Mouse (Mus musculus): ENCODE data around the gene BC028528. TPM values are rescaled to one million over a fixed set of nuclear protein-coding genes. Genes with fewer than 3 reads are reported as not detected.
A peak's percentile ranks its signal among the peaks of the same experiment; 100 is the strongest.

The BC028528 gene
- total RNA-seq, 1 experiment: 6.4 TPM

DNA sequence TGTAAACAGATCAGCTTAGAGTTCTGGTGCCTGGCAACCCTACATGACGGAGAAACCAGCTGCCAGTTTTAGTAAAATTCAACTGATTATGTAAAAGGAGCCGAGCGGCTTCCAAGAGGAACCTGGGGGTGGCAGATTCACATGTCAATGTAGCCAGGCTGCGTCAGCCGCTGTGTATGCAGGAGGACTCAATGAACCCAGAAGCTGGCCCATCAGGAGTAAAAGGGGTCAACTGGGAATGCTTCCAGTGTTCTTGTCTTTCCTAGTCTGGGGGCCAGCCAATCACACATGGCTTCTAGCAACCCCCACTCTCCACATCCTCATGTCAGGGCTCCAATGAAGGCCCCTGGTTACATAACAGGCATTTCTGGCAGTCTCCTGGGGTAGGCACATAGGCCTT lies 26.8 kb downstream of the BC028528 start:
- H3K36me3 ChIP-seq (ENCODE audit: control insufficient read depth, insufficient read depth, low read length, poor library complexity, severe bottlenecking): peaks cover 10% of the 10 kb centered on the region; the same call in 1 of the 2 replicates
- in situ Hi-C loops (cut with MboI; ENCODE audit: low sequenced_read_pairs in 2 of 2, unreplicated experiment in 2 of 2): no loop called here
- H3K4me3 ChIP-seq (ENCODE audit: insufficient read depth in 1 of 2, low read depth in 1 of 2, low read length in 2 of 2, poor library complexity in 1 of 2, severe bottlenecking in 1 of 2): peak overlapping the region; percentile 34 to 50; a peak in 3 of 4 replicates
- H3K27ac ChIP-seq (ENCODE audit: insufficient read depth, low read depth, low read length, poor library complexity, severe bottlenecking): no peak overlapping the region
- H3K9me3 ChIP-seq (ENCODE audit: control insufficient read depth, insufficient read depth, low read depth, low read length): no peaks in the 10 kb centered on the region
- DNase-seq (ENCODE audit: low read depth, low spot score): no peak
- peak overlapping the region; percentile 68; the same call in 1 of the 2 replicates for H3K9ac ChIP-seq (ENCODE audit: insufficient read depth, low read depth, low read length, poor library complexity, severe bottlenecking)
- TF ChIP-seq ZC3H11A (IDR thresholded peaks at IDR 0.05; ENCODE audit: borderline replicate concordance, low read depth, low read length): no peak
- TF ChIP-seq HCFC1 (IDR thresholded peaks at IDR 0.05; ENCODE audit: borderline replicate concordance, insufficient read depth, low read length): no peak
- no peak for TF ChIP-seq ZNF384 (IDR thresholded peaks at IDR 0.05; ENCODE audit: low read depth, low read length)
- TF ChIP-seq CHD2 (IDR thresholded peaks at IDR 0.05; ENCODE audit: low read depth, low read length): no peak
- TF ChIP-seq MAFK (IDR thresholded peaks at IDR 0.05; ENCODE audit: insufficient read depth, low read depth, low read length): no peak
- peaks cover 2 to 17% of the 10 kb centered on the region in 2 experiments; a peak in 2 of 4 replicates for H3K4me1 ChIP-seq (ENCODE audit: control insufficient read depth in 2 of 2, insufficient read depth in 2 of 2, low read length in 2 of 2, poor library complexity in 1 of 2)

DNA sequence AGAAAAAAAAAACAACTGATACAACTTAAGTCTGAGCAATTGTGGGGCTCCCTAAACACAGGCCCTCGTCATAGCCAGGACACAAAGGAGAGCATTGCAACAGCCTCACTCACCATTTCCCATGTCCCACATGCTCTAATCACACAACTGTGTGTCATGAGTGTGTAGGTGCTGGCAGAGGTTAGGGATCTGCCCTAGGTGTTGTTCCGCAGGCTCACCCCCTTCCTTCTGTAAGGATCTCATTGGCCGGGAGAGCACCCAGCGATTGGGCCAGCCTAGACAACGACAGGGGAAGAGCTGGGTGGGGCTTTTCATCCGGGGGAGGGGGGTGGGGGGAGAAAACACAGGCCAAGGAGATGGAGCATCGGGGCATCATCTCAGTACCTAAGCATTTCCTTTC lies 28.2 kb downstream of the BC028528 start:
- H3K4me1 ChIP-seq (ENCODE audit: control insufficient read depth in 2 of 2, insufficient read depth in 2 of 2, low read length in 2 of 2, poor library complexity in 1 of 2): peaks cover 2 to 17% of the 10 kb centered on the region in 2 experiments; a peak in 2 of 4 replicates
- H3K27ac ChIP-seq (ENCODE audit: insufficient read depth, low read depth, low read length, poor library complexity, severe bottlenecking): no peak overlapping the region
- peaks cover 4% of the 10 kb centered on the region; the same call in 1 of the 2 replicates for H3K36me3 ChIP-seq (ENCODE audit: control insufficient read depth, insufficient read depth, low read length, poor library complexity, severe bottlenecking)
- in situ Hi-C loops (cut with MboI; ENCODE audit: low sequenced_read_pairs in 2 of 2, unreplicated experiment in 2 of 2): no loop called here
- TF ChIP-seq ZC3H11A (IDR thresholded peaks at IDR 0.05; ENCODE audit: borderline replicate concordance, low read depth, low read length) (no peak), ZNF384 (IDR thresholded peaks at IDR 0.05; ENCODE audit: low read depth, low read length) (no peak), MAFK (IDR thresholded peaks at IDR 0.05; ENCODE audit: insufficient read depth, low read depth, low read length) (no peak), HCFC1 (IDR thresholded peaks at IDR 0.05; ENCODE audit: borderline replicate concordance, insufficient read depth, low read length) (no peak), CHD2 (IDR thresholded peaks at IDR 0.05; ENCODE audit: low read depth, low read length) (no peak)
- DNase-seq (ENCODE audit: low read depth, low spot score): no peak
- H3K4me3 ChIP-seq (ENCODE audit: insufficient read depth in 1 of 2, low read depth in 1 of 2, low read length in 2 of 2, poor library complexity in 1 of 2, severe bottlenecking in 1 of 2): peak overlapping the region in 1 of 2 experiments; percentile 28; a peak in 1 of 4 replicates
- H3K9ac ChIP-seq (ENCODE audit: insufficient read depth, low read depth, low read length, poor library complexity, severe bottlenecking): peak overlapping the region; percentile 30; the same call in 1 of the 2 replicates
- H3K9me3 ChIP-seq (ENCODE audit: control insufficient read depth, insufficient read depth, low read depth, low read length): no peaks in the 10 kb centered on the region

DNA sequence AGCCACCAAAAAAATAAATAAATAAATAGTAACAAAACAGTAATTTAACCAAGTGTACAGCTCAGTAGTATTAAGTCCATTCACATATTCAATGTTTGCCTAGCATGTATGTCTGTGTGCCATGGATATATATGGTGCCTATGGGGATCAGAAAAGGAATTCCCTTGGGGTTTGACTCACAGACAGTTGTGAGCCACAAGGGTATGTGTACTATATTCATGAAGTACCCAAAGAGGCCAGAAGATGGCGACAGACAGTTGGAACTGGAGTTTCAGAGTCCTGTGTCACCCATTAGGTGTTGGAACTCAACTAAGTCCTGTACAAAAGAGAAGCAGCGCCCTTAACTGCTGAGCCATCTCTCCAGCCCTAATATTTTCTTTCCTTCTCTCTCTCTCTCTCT lies 30.0 kb downstream of the BC028528 start:
- H3K27ac ChIP-seq (ENCODE audit: insufficient read depth, low read depth, low read length, poor library complexity, severe bottlenecking): no peak overlapping the region
- H3K4me1 ChIP-seq (ENCODE audit: control insufficient read depth in 2 of 2, insufficient read depth in 2 of 2, low read length in 2 of 2, poor library complexity in 1 of 2): peaks cover 2 to 17% of the 10 kb centered on the region in 2 experiments; a peak in 2 of 4 replicates
- no peak overlapping the region for H3K9ac ChIP-seq (ENCODE audit: insufficient read depth, low read depth, low read length, poor library complexity, severe bottlenecking)
- peak; percentile 92 for DNase-seq (ENCODE audit: low read depth, low spot score)
- no peaks in the 10 kb centered on the region for H3K36me3 ChIP-seq (ENCODE audit: control insufficient read depth, insufficient read depth, low read length, poor library complexity, severe bottlenecking)
- no peaks in the 10 kb centered on the region for H3K9me3 ChIP-seq (ENCODE audit: control insufficient read depth, insufficient read depth, low read depth, low read length)
- TF ChIP-seq CHD2 (IDR thresholded peaks at IDR 0.05; ENCODE audit: low read depth, low read length): no peak
- no peak for TF ChIP-seq HCFC1 (IDR thresholded peaks at IDR 0.05; ENCODE audit: borderline replicate concordance, insufficient read depth, low read length)
- TF ChIP-seq ZC3H11A (IDR thresholded peaks at IDR 0.05; ENCODE audit: borderline replicate concordance, low read depth, low read length): no peak
- TF ChIP-seq ZNF384 (IDR thresholded peaks at IDR 0.05; ENCODE audit: low read depth, low read length): no peak
- no peak for TF ChIP-seq MAFK (IDR thresholded peaks at IDR 0.05; ENCODE audit: insufficient read depth, low read depth, low read length)
- in situ Hi-C loops (cut with MboI; ENCODE audit: low sequenced_read_pairs in 2 of 2, unreplicated experiment in 2 of 2): no loop called here
- H3K4me3 ChIP-seq (ENCODE audit: insufficient read depth in 1 of 2, low read depth in 1 of 2, low read length in 2 of 2, poor library complexity in 1 of 2, severe bottlenecking in 1 of 2): no peak overlapping the region

DNA sequence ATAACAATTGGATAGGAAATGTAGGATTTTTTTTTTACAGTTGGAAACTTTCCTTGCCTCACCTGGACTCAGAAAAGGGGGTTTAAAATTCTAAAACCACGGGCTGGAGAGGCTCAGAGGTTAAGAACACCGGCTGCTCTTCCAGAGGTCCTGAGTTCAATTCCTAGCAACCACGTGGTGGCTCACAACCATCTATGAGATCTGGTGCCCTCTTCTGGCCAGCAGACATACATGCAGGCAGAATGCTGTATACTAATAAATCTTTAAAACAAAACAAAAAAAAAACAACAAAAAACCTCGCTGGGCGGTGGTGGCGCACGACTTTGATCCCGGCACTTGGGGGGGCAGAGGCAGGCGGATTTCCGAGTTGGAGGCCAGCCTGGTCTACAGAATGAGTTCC lies 30.6 kb downstream of the BC028528 start:
- no peak overlapping the region for H3K9ac ChIP-seq (ENCODE audit: insufficient read depth, low read depth, low read length, poor library complexity, severe bottlenecking)
- H3K4me3 ChIP-seq (ENCODE audit: insufficient read depth in 1 of 2, low read depth in 1 of 2, low read length in 2 of 2, poor library complexity in 1 of 2, severe bottlenecking in 1 of 2): no peak overlapping the region
- no peak for DNase-seq (ENCODE audit: low read depth, low spot score)
- peaks cover 2 to 17% of the 10 kb centered on the region in 2 experiments; a peak in 2 of 4 replicates for H3K4me1 ChIP-seq (ENCODE audit: control insufficient read depth in 2 of 2, insufficient read depth in 2 of 2, low read length in 2 of 2, poor library complexity in 1 of 2)
- H3K9me3 ChIP-seq (ENCODE audit: control insufficient read depth, insufficient read depth, low read depth, low read length): no peaks in the 10 kb centered on the region
- H3K27ac ChIP-seq (ENCODE audit: insufficient read depth, low read depth, low read length, poor library complexity, severe bottlenecking): no peak overlapping the region
- no peaks in the 10 kb centered on the region for H3K36me3 ChIP-seq (ENCODE audit: control insufficient read depth, insufficient read depth, low read length, poor library complexity, severe bottlenecking)
- TF ChIP-seq ZNF384 (IDR thresholded peaks at IDR 0.05; ENCODE audit: low read depth, low read length): no peak
- no peak for TF ChIP-seq ZC3H11A (IDR thresholded peaks at IDR 0.05; ENCODE audit: borderline replicate concordance, low read depth, low read length)
- no peak for TF ChIP-seq HCFC1 (IDR thresholded peaks at IDR 0.05; ENCODE audit: borderline replicate concordance, insufficient read depth, low read length)
- TF ChIP-seq CHD2 (IDR thresholded peaks at IDR 0.05; ENCODE audit: low read depth, low read length): no peak
- no peak for TF ChIP-seq MAFK (IDR thresholded peaks at IDR 0.05; ENCODE audit: insufficient read depth, low read depth, low read length)
- in situ Hi-C loops (cut with MboI; ENCODE audit: low sequenced_read_pairs in 2 of 2, unreplicated experiment in 2 of 2): no loop called here

Measured in ES-E14 (cell line).